Mouse (Mus musculus) myocyte (in vitro differentiated cells): ENCODE results near the gene Plcb1. TPM values are rescaled to one million over a fixed set of nuclear protein-coding genes. Genes with fewer than 3 reads are reported as not detected.

Experiments used
- H3K27me3 ChIP-seq: one replicate; pipeline ENCODE4 v1.6.1; 2011; ENCODE audit not compliant: control insufficient read depth, insufficient read depth, insufficient read length
- H3K36me3 ChIP-seq: one replicate; pipeline ENCODE4 v1.6.1; 2011; ENCODE audit not compliant: control insufficient read depth, insufficient read depth
- H3K4me2 ChIP-seq: one replicate; pipeline ENCODE4 v1.6.1; 2011; ENCODE audit warnings: low read depth, control low read depth
- H3K4me3 ChIP-seq: one replicate; pipeline ENCODE4 v1.5.1; 2011; ENCODE audit warnings: mild to moderate bottlenecking, control low read depth, moderate library complexity
- H3K79me2 ChIP-seq: one replicate; pipeline ENCODE4 v1.6.1; 2011; ENCODE audit not compliant: control insufficient read depth, insufficient read depth
- H3ac ChIP-seq: one replicate; pipeline ENCODE4 v1.6.1; 2011; ENCODE audit not compliant: control insufficient read depth, insufficient read length
- CEBPB ChIP-seq: IDR thresholded peaks from 2 replicates; pipeline ENCODE4 v1.6.1; 2011; ENCODE audit warnings: mild to moderate bottlenecking, moderate library complexity; ENCODE audit not compliant: poor library complexity, insufficient read depth, severe bottlenecking
- E2F4 ChIP-seq: IDR thresholded peaks from one replicate; pipeline ENCODE4 v1.6.1; 2011; ENCODE audit warnings: mild to moderate bottlenecking, control low read depth, moderate library complexity; ENCODE audit not compliant: insufficient read depth
- MAX ChIP-seq: IDR thresholded peaks from one replicate; pipeline ENCODE4 v1.6.1; 2011; ENCODE audit warnings: low read depth, mild to moderate bottlenecking, control low read depth
- MYOD1 ChIP-seq, 3 experiments: IDR thresholded peaks; one replicate each; pipeline ENCODE4 v1.6.1; 2011; ENCODE audit warnings: control low read depth in 2 of 3, low read depth in 2 of 3, mild to moderate bottlenecking in 2 of 3, moderate library complexity in 1 of 3; ENCODE audit not compliant: insufficient read length in 2 of 3, control insufficient read depth in 1 of 3
- MYOG ChIP-seq, 3 experiments: IDR thresholded peaks; one replicate each; pipeline ENCODE4 v1.6.1; 2011; ENCODE audit warnings: control low read depth in 2 of 3, low read depth in 2 of 3, mild to moderate bottlenecking in 2 of 3; ENCODE audit not compliant: insufficient read length in 2 of 3, control insufficient read depth in 1 of 3, insufficient read depth in 1 of 3
- POLR2A ChIP-seq: IDR thresholded peaks from one replicate; pipeline ENCODE4 v1.6.1; 2011; ENCODE audit warnings: low read depth, mild to moderate bottlenecking, control low read depth, moderate library complexity; ENCODE audit not compliant: insufficient read length
- POLR2AphosphoS2 ChIP-seq: IDR thresholded peaks from one replicate; pipeline ENCODE4 v1.6.1; 2011; ENCODE audit warnings: low read depth, control low read depth; ENCODE audit not compliant: insufficient read length
- REST ChIP-seq: IDR thresholded peaks from one replicate; pipeline ENCODE4 v1.6.1; 2011; ENCODE audit warnings: mild to moderate bottlenecking, control low read depth, moderate library complexity; ENCODE audit not compliant: insufficient read depth, insufficient read length
- SRF ChIP-seq: IDR thresholded peaks from one replicate; pipeline ENCODE4 v1.6.1; 2011; ENCODE audit warnings: low read depth; ENCODE audit not compliant: control insufficient read depth, insufficient read length
- TCF12 ChIP-seq: IDR thresholded peaks from one replicate; pipeline ENCODE4 v1.6.1; 2011; ENCODE audit warnings: mild to moderate bottlenecking, control low read depth; ENCODE audit not compliant: poor library complexity, insufficient read depth, severe bottlenecking
- TCF3 ChIP-seq: IDR thresholded peaks from one replicate; pipeline ENCODE4 v1.6.1; 2011; ENCODE audit warnings: low read depth, control low read depth; ENCODE audit not compliant: insufficient read length
- USF1 ChIP-seq: IDR thresholded peaks from one replicate; pipeline ENCODE4 v1.6.1; 2011; ENCODE audit warnings: low read depth, mild to moderate bottlenecking, control low read depth, moderate library complexity
- polyA plus RNA-seq: library from polyadenylated mRNA; unstranded; fragments of >200 nt; fragmentation: generic; extraction: Trizol; gene quantifications from one replicate; pipeline ENCODE4 v1.2.1, GENCODE M21; 2012; ENCODE audit warnings: missing spikeins

Gene Plcb1
- polyA plus RNA-seq, 1 experiment: 0.76 TPM

GRCm38 (mm10) chr2:134924143-134924655, 138.3 kb downstream of the Plcb1 start:
- TF ChIP-seq POLR2A (no peak), MYOD1 (IDR thresholded peaks at IDR 0.05; ENCODE audit: control insufficient read depth in 1 of 3, insufficient read length in 2 of 3, low read depth in 2 of 3) (no peak)
- no peak overlapping the region for H3ac ChIP-seq
- no peaks in the 10 kb centered on the region for H3K36me3 ChIP-seq
- H3K79me2 ChIP-seq: no peaks in the 10 kb centered on the region
- no peak overlapping the region for H3K4me2 ChIP-seq
- H3K4me3 ChIP-seq: no peak overlapping the region
- no peaks in the 10 kb centered on the region for H3K27me3 ChIP-seq

GRCm38 (mm10) chr2:134926266-134926665, 140.4 kb downstream of the Plcb1 start:
- Histone ChIP-seq H3K4me3 (no peak overlapping the region), H3K4me2 (no peak overlapping the region), H3K27me3 (no peaks in the 10 kb centered on the region), H3K36me3 (no peaks in the 10 kb centered on the region), H3K79me2 (no peaks in the 10 kb centered on the region), H3ac (no peak overlapping the region)
- TF ChIP-seq MAX (no peak), TCF12 (no peak), USF1 (no peak), E2F4 (no peak), CEBPB (no peak)

- Histone ChIP-seq H3K4me3 (no peak overlapping the region), H3K79me2 (no peaks in the 10 kb centered on the region)
- TF ChIP-seq POLR2AphosphoS2: no peak
- TF ChIP-seq MAX: no peak
- no peak for TF ChIP-seq MYOG (IDR thresholded peaks at IDR 0.05; ENCODE audit: control insufficient read depth in 1 of 3, insufficient read depth in 1 of 3, insufficient read length in 2 of 3, low read depth in 2 of 3)
- no peak for TF ChIP-seq USF1
- TF ChIP-seq SRF: no peak
- no peak for TF ChIP-seq REST
- TF ChIP-seq CEBPB: no peak
- TF ChIP-seq E2F4: no peak
- no peak for TF ChIP-seq POLR2A
- TF ChIP-seq TCF12: no peak
- no peak for TF ChIP-seq TCF3
- no peak for TF ChIP-seq MYOD1 (IDR thresholded peaks at IDR 0.05; ENCODE audit: control insufficient read depth in 1 of 3, insufficient read length in 2 of 3, low read depth in 2 of 3)
Measured at GRCm38 (mm10) chr2:134927072-134927471, 141.2 kb downstream of the Plcb1 start.

GRCm38 (mm10) chr2:134929452-134929851, 143.6 kb downstream of the Plcb1 start:
- no peak overlapping the region for H3K4me2 ChIP-seq
- H3K36me3 ChIP-seq: no peaks in the 10 kb centered on the region
- no peaks in the 10 kb centered on the region for H3K79me2 ChIP-seq
- H3ac ChIP-seq: no peak overlapping the region
- no peaks in the 10 kb centered on the region for H3K27me3 ChIP-seq
- TF ChIP-seq MYOD1 (IDR thresholded peaks at IDR 0.05; ENCODE audit: control insufficient read depth in 1 of 3, insufficient read length in 2 of 3, low read depth in 2 of 3): peak; percentile 75 to 78 (median 76)
- TF ChIP-seq USF1: no peak
- no peak for TF ChIP-seq POLR2A
- no peak for TF ChIP-seq REST
- peak; percentile 38 for TF ChIP-seq TCF12
- TF ChIP-seq MYOG (IDR thresholded peaks at IDR 0.05; ENCODE audit: control insufficient read depth in 1 of 3, insufficient read depth in 1 of 3, insufficient read length in 2 of 3, low read depth in 2 of 3): peak in 2 of 3 experiments; percentile 37 to 65
- H3K4me3 ChIP-seq: no peak overlapping the region

More at GRCm38 (mm10) chr2:134927072-134927471, 141.2 kb downstream of the Plcb1 start:
- Histone ChIP-seq H3K4me2 (no peak overlapping the region), H3ac (no peak overlapping the region), H3K27me3 (no peaks in the 10 kb centered on the region), H3K36me3 (no peaks in the 10 kb centered on the region)

- Histone ChIP-seq H3K4me2 (no peak overlapping the region), H3K36me3 (no peaks in the 10 kb centered on the region), H3K79me2 (no peaks in the 10 kb centered on the region), H3ac (no peak overlapping the region), H3K27me3 (no peaks in the 10 kb centered on the region), H3K4me3 (no peak overlapping the region)
- no peak for TF ChIP-seq CEBPB
- TF ChIP-seq E2F4: no peak
- no peak for TF ChIP-seq POLR2A
- no peak for TF ChIP-seq TCF3
- TF ChIP-seq TCF12: no peak
- TF ChIP-seq REST: no peak
- TF ChIP-seq SRF: no peak
- TF ChIP-seq POLR2AphosphoS2: no peak
- TF ChIP-seq MYOG (IDR thresholded peaks at IDR 0.05; ENCODE audit: control insufficient read depth in 1 of 3, insufficient read depth in 1 of 3, insufficient read length in 2 of 3, low read depth in 2 of 3): no peak
- TF ChIP-seq USF1: no peak
- no peak for TF ChIP-seq MYOD1 (IDR thresholded peaks at IDR 0.05; ENCODE audit: control insufficient read depth in 1 of 3, insufficient read length in 2 of 3, low read depth in 2 of 3)
- TF ChIP-seq MAX: no peak
Measured at GRCm38 (mm10) chr2:134930961-134931360, 145.1 kb downstream of the Plcb1 start.

GRCm38 (mm10) chr2:134931756-134932421, 146.0 kb downstream of the Plcb1 start:
- H3K27me3 ChIP-seq: no peaks in the 10 kb centered on the region
- no peaks in the 10 kb centered on the region for H3K36me3 ChIP-seq
- H3K4me2 ChIP-seq: no peak overlapping the region
- no peaks in the 10 kb centered on the region for H3K79me2 ChIP-seq
- H3ac ChIP-seq: no peak overlapping the region
- no peak for TF ChIP-seq POLR2A
- no peak for TF ChIP-seq CEBPB
- no peak for TF ChIP-seq POLR2AphosphoS2
- TF ChIP-seq MYOG (IDR thresholded peaks at IDR 0.05; ENCODE audit: control insufficient read depth in 1 of 3, insufficient read depth in 1 of 3, insufficient read length in 2 of 3, low read depth in 2 of 3): no peak
- no peak for TF ChIP-seq MYOD1 (IDR thresholded peaks at IDR 0.05; ENCODE audit: control insufficient read depth in 1 of 3, insufficient read length in 2 of 3, low read depth in 2 of 3)
- no peak for TF ChIP-seq TCF12
- no peak for TF ChIP-seq REST
- no peak for TF ChIP-seq E2F4
- no peak for TF ChIP-seq MAX
- TF ChIP-seq USF1: no peak
- TF ChIP-seq TCF3: no peak
- no peak for TF ChIP-seq SRF
- H3K4me3 ChIP-seq: no peak overlapping the region
